Mouse (Mus musculus): ENCODE measurements around the gene C1ra. TPM values are rescaled to one million over a fixed set of nuclear protein-coding genes. Genes with fewer than 3 reads are reported as not detected.
A peak's percentile ranks its signal among the peaks of the same experiment; 100 is the strongest.
"Not testable (repeated sequence)": the region's sequence is repeated elsewhere in the genome, so short reads cannot be mapped to it uniquely, and the experiment has no call there.

C1ra gene
- total and polyA plus RNA-seq, 3 experiments, result 0.05 TPM; not detected in 2

GRCm38 (mm10) chr6:124472801-124473200, 39.4 kb upstream of the C1ra start:
- H3K36me3 ChIP-seq (replicated peaks), result no peaks in the 10 kb centered on the region
- TF ChIP-seq TAL1 (conservative IDR thresholded peaks at IDR 0.05; ENCODE audit: low read depth, low read length) (no peak), POLR2AphosphoS5 (IDR thresholded peaks at IDR 0.05; ENCODE audit: insufficient replicate concordance, low read depth, low read length) (no peak), GATA1 (IDR thresholded peaks at IDR 0.05; ENCODE audit: borderline replicate concordance, low read length) (no peak), GATA2 (IDR thresholded peaks at IDR 0.05; ENCODE audit: borderline replicate concordance, low read depth, low read length) (no peak), CTCF (IDR thresholded peaks at IDR 0.05; ENCODE audit: low read depth, low read length) (peak; percentile 93)
- no peaks in the 10 kb centered on the region for H3K9me3 ChIP-seq (replicated peaks)
- H3K4me3 ChIP-seq (ENCODE audit: low read depth, low read length), result no peak overlapping the region; the same call in 1 of the 2 replicates
- DNase-seq (ENCODE audit: low spot score) (peak; percentile 27), ATAC-seq (ENCODE audit: extremely low read depth, insufficient number of reproducible peaks, low FRiP score, poor library complexity, severe bottlenecking) (no peak)
- H3K27me3 ChIP-seq (ENCODE audit: insufficient read depth, low read length), result peaks cover 7% of the 10 kb centered on the region; the same call in 1 of the 2 replicates
- H3K4me1 ChIP-seq (ENCODE audit: insufficient read depth, low read depth, low read length), result peaks cover 22% of the 10 kb centered on the region

- no peaks in the 10 kb centered on the region for H3K36me3 ChIP-seq (replicated peaks)
- no peak overlapping the region for H3K4me3 ChIP-seq (ENCODE audit: low read depth, low read length)
- H3K27me3 ChIP-seq (ENCODE audit: insufficient read depth, low read length), result peaks cover 15% of the 10 kb centered on the region; the same call in 1 of the 2 replicates
- peaks cover 22% of the 10 kb centered on the region for H3K4me1 ChIP-seq (ENCODE audit: insufficient read depth, low read depth, low read length)
- H3K9me3 ChIP-seq (replicated peaks), result no peaks in the 10 kb centered on the region
- DNase-seq (ENCODE audit: low spot score), result no peak
- TF ChIP-seq GATA1 (IDR thresholded peaks at IDR 0.05; ENCODE audit: borderline replicate concordance, low read length), result no peak
- TF ChIP-seq TAL1 (conservative IDR thresholded peaks at IDR 0.05; ENCODE audit: low read depth, low read length), result no peak
- TF ChIP-seq POLR2AphosphoS5 (IDR thresholded peaks at IDR 0.05; ENCODE audit: insufficient replicate concordance, low read depth, low read length), result no peak
- no peak for TF ChIP-seq GATA2 (IDR thresholded peaks at IDR 0.05; ENCODE audit: borderline replicate concordance, low read depth, low read length)
- no peak for TF ChIP-seq CTCF (IDR thresholded peaks at IDR 0.05; ENCODE audit: low read depth, low read length)
- ATAC-seq (ENCODE audit: extremely low read depth, insufficient number of reproducible peaks, low FRiP score, poor library complexity, severe bottlenecking), result no peak
These were observed 37.6 kb upstream of the C1ra start for GRCm38 (mm10) chr6:124474621-124475020.

- ATAC-seq (ENCODE audit: extremely low read depth, insufficient number of reproducible peaks, low FRiP score, poor library complexity, severe bottlenecking), result not testable (repeated sequence)
These were observed 36.7 kb upstream of the C1ra start for GRCm38 (mm10) chr6:124475335-124476075.

GRCm38 (mm10) chr6:124476216-124476615, 36.0 kb upstream of the C1ra start:
- Histone ChIP-seq H3K4me1 (ENCODE audit: insufficient read depth, low read depth, low read length) (peaks cover 17% of the 10 kb centered on the region), H3K36me3 (replicated peaks) (no peaks in the 10 kb centered on the region), H3K9me3 (replicated peaks) (no peaks in the 10 kb centered on the region), H3K27me3 (ENCODE audit: insufficient read depth, low read length) (peaks cover 12% of the 10 kb centered on the region; the same call in 1 of the 2 replicates), H3K4me3 (ENCODE audit: low read depth, low read length) (no peak overlapping the region)
- TF ChIP-seq CTCF (IDR thresholded peaks at IDR 0.05; ENCODE audit: low read depth, low read length) (no peak), GATA2 (IDR thresholded peaks at IDR 0.05; ENCODE audit: borderline replicate concordance, low read depth, low read length) (no peak), POLR2AphosphoS5 (IDR thresholded peaks at IDR 0.05; ENCODE audit: insufficient replicate concordance, low read depth, low read length) (no peak), GATA1 (IDR thresholded peaks at IDR 0.05; ENCODE audit: borderline replicate concordance, low read length) (no peak)
- DNase-seq (ENCODE audit: low spot score), result no peak
- ATAC-seq (ENCODE audit: extremely low read depth, insufficient number of reproducible peaks, low FRiP score, poor library complexity, severe bottlenecking), result no peak

More at GRCm38 (mm10) chr6:124475335-124476075, 36.7 kb upstream of the C1ra start:
- Histone ChIP-seq H3K27me3 (ENCODE audit: insufficient read depth, low read length) (peaks cover 15% of the 10 kb centered on the region; the same call in 1 of the 2 replicates), H3K4me1 (ENCODE audit: insufficient read depth, low read depth, low read length) (peaks cover 22% of the 10 kb centered on the region)
- DNase-seq (ENCODE audit: low spot score); H3K4me3 ChIP-seq (ENCODE audit: low read depth, low read length); H3K9me3 ChIP-seq (replicated peaks); H3K36me3 ChIP-seq (replicated peaks): not testable (repeated sequence)

- H3K4me1 ChIP-seq (ENCODE audit: insufficient read depth, low read depth, low read length), result peaks cover 14% of the 10 kb centered on the region
- TF ChIP-seq CTCF (IDR thresholded peaks at IDR 0.05; ENCODE audit: low read depth, low read length) (no peak), POLR2AphosphoS5 (IDR thresholded peaks at IDR 0.05; ENCODE audit: insufficient replicate concordance, low read depth, low read length) (no peak), GATA1 (IDR thresholded peaks at IDR 0.05; ENCODE audit: borderline replicate concordance, low read length) (no peak), GATA2 (IDR thresholded peaks at IDR 0.05; ENCODE audit: borderline replicate concordance, low read depth, low read length) (no peak), TAL1 (conservative IDR thresholded peaks at IDR 0.05; ENCODE audit: low read depth, low read length) (no peak)
- H3K4me3 ChIP-seq (ENCODE audit: low read depth, low read length), result no peak overlapping the region
- ATAC-seq (ENCODE audit: extremely low read depth, insufficient number of reproducible peaks, low FRiP score, poor library complexity, severe bottlenecking), result no peak
- H3K27me3 ChIP-seq (ENCODE audit: insufficient read depth, low read length), result peaks cover 12% of the 10 kb centered on the region; the same call in 1 of the 2 replicates
- DNase-seq (ENCODE audit: low spot score), result no peak
- H3K9me3 ChIP-seq (replicated peaks), result no peaks in the 10 kb centered on the region
- H3K36me3 ChIP-seq (replicated peaks), result no peaks in the 10 kb centered on the region
These were observed 35.4 kb upstream of the C1ra start for GRCm38 (mm10) chr6:124476796-124477195.

GRCm38 (mm10) chr6:124477221-124477655, 35.0 kb upstream of the C1ra start:
- Histone ChIP-seq H3K9me3 (replicated peaks) (no peaks in the 10 kb centered on the region), H3K27me3 (ENCODE audit: insufficient read depth, low read length) (peaks cover 12% of the 10 kb centered on the region; the same call in 1 of the 2 replicates), H3K4me1 (ENCODE audit: insufficient read depth, low read depth, low read length) (peaks cover 13% of the 10 kb centered on the region), H3K36me3 (replicated peaks) (no peaks in the 10 kb centered on the region), H3K4me3 (ENCODE audit: low read depth, low read length) (no peak overlapping the region)
- no peak for ATAC-seq (ENCODE audit: extremely low read depth, insufficient number of reproducible peaks, low FRiP score, poor library complexity, severe bottlenecking)
- TF ChIP-seq GATA1 (IDR thresholded peaks at IDR 0.05; ENCODE audit: borderline replicate concordance, low read length) (no peak), TAL1 (conservative IDR thresholded peaks at IDR 0.05; ENCODE audit: low read depth, low read length) (no peak), POLR2AphosphoS5 (IDR thresholded peaks at IDR 0.05; ENCODE audit: insufficient replicate concordance, low read depth, low read length) (no peak), CTCF (IDR thresholded peaks at IDR 0.05; ENCODE audit: low read depth, low read length) (no peak), GATA2 (IDR thresholded peaks at IDR 0.05; ENCODE audit: borderline replicate concordance, low read depth, low read length) (no peak)
- no peak for DNase-seq (ENCODE audit: low spot score)
